Mouse (Mus musculus): ENCODE measurements around the gene Psmd1. TPM values are rescaled to one million over a fixed set of nuclear protein-coding genes. Genes with fewer than 3 reads are reported as not detected.
A peak's percentile ranks its signal among the peaks of the same experiment; 100 is the strongest.

Gene Psmd1
- polyA plus RNA-seq, 1 experiment from 2014 or later, result 198 TPM

GRCm38 (mm10) chr1:86040817-86041216 lies 23.4 kb upstream of the Psmd1 start:
- Histone ChIP-seq H3K4me1 (ENCODE audit: control insufficient read depth, insufficient read depth, low read length) (no peaks in the 10 kb centered on the region), H3K27me3 (ENCODE audit: control insufficient read depth, insufficient read depth, low read depth, low read length) (peaks cover 8% of the 10 kb centered on the region), H3K9me3 (replicated peaks; ENCODE audit: control insufficient read depth, low read length, poor library complexity, severe bottlenecking) (peaks cover 8% of the 10 kb centered on the region; the same call in 1 of the 2 replicates), H3K4me3 (ENCODE audit: low read depth, low read length) (no peak overlapping the region), H3K4me2 (ENCODE audit: low read length) (no peak overlapping the region), H3K27ac (ENCODE audit: low read length) (no peak overlapping the region), H3K9ac (ENCODE audit: low read depth, low read length) (no peak overlapping the region), H3K36me3 (ENCODE audit: control insufficient read depth, insufficient read depth, low read length) (no peaks in the 10 kb centered on the region)
- no peak for ATAC-seq
- 96% methylated on average over 3 of the region's 3 CpGs for WGBS

DNA sequence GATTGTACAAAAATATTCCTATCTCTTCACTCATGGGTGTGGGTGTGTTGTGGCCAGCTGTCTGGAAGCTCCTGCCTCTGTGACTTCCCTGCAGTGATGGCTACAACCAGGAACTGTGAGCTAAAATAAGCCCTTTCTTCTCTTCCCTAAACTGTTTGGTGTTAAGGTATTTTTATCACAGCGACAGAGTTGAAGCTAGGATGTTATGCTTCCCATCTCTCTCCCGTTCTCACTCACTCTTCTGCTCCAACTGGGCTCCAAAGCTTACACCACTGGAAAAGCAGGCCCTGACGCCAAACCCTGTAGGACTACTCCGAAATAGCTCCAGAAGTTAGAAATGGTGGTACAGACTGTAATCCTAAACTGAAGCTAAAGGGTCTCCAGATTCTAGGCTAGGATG lies 19.1 kb upstream of the Psmd1 start:
- Histone ChIP-seq H3K4me3 (ENCODE audit: low read depth, low read length) (no peak overlapping the region), H3K9ac (ENCODE audit: low read depth, low read length) (no peak overlapping the region)
- ATAC-seq, result no peak

GRCm38 (mm10) chr1:86045848-86046805 lies 18.1 kb upstream of the Psmd1 start, which contains the start of gene 2810459M11Rik:
Gene 2810459M11Rik, plus strand, starts transcription at chr1:86045863.
- Histone ChIP-seq H3K36me3 (ENCODE audit: control insufficient read depth, insufficient read depth, low read length) (no peaks in the 10 kb centered on the region), H3K27ac (ENCODE audit: low read length) (peak within 1 kb of the TSS; percentile 45), H3K4me1 (ENCODE audit: control insufficient read depth, insufficient read depth, low read length) (peaks cover 12% of the 10 kb centered on the region), H3K27me3 (ENCODE audit: control insufficient read depth, insufficient read depth, low read depth, low read length) (peaks cover 23% of the 10 kb centered on the region), H3K9me3 (replicated peaks; ENCODE audit: control insufficient read depth, low read length, poor library complexity, severe bottlenecking) (peaks cover 8% of the 10 kb centered on the region; the same call in 1 of the 2 replicates), H3K4me3 (ENCODE audit: low read depth, low read length) (peak within 1 kb of the TSS; percentile 69), H3K4me2 (ENCODE audit: low read length) (peak within 1 kb of the TSS; percentile 91), H3K9ac (ENCODE audit: low read depth, low read length) (peak within 1 kb of the TSS; percentile 79)
- WGBS, result under 1% methylated on average over 98 of the region's 110 CpGs
- peak; percentile 84 for ATAC-seq

More for the DNA sequence above, 19.1 kb upstream of the Psmd1 start:
- Histone ChIP-seq H3K36me3 (ENCODE audit: control insufficient read depth, insufficient read depth, low read length) (no peaks in the 10 kb centered on the region), H3K27me3 (ENCODE audit: control insufficient read depth, insufficient read depth, low read depth, low read length) (peaks cover 23% of the 10 kb centered on the region), H3K4me1 (ENCODE audit: control insufficient read depth, insufficient read depth, low read length) (peaks cover 12% of the 10 kb centered on the region), H3K9me3 (replicated peaks; ENCODE audit: control insufficient read depth, low read length, poor library complexity, severe bottlenecking) (peaks cover 8% of the 10 kb centered on the region; the same call in 1 of the 2 replicates), H3K4me2 (ENCODE audit: low read length) (peak overlapping the region; percentile 91; the same call in 1 of the 2 replicates), H3K27ac (ENCODE audit: low read length) (no peak overlapping the region)
- WGBS, result 61% methylated on average over 4 of the region's 4 CpGs

DNA sequence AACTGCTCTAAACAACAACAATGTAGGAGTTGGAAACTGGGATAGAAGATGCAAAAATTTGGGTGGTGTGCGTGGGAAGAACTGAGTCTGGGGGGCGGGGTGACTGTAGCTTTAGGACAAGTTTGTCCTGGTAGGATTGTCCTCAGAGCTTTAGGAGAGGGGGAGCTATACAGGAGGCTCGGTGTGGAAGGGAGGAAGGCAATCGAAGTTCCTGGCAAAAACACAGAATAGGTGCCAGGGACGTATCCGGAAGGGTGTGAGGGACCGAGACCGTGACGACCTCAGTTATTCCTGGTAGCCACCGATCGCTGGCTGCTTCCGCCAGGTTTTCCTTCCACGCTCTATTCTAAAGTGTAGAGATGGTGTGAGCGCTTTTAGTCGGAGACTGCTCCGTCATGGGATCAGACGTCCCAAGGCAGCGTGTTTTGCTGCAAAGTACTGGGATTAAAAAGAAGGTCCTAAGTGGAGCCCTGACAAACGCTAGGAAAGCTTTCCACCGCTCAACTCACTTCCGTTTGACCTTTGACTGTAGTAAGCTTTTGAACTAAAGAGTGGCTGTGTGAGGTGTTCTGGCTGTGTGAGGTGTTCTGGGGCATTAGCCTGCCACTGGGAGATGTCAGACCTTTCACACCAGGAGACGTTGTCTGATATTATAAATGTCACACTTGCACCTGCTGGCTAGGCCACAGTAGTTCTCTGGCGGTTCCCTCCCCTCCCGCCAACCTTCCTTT lies 17.2 kb upstream of the Psmd1 start:
- Histone ChIP-seq H3K9me3 (replicated peaks; ENCODE audit: control insufficient read depth, low read length, poor library complexity, severe bottlenecking) (0 out of 2 replicates have a peak, but pooled peaks cover 2% of the 10 kb centered on the region), H3K27me3 (ENCODE audit: control insufficient read depth, insufficient read depth, low read depth, low read length) (peaks cover 23% of the 10 kb centered on the region), H3K27ac (ENCODE audit: low read length) (no peak overlapping the region), H3K4me3 (ENCODE audit: low read depth, low read length) (peak overlapping the region; percentile 69), H3K36me3 (ENCODE audit: control insufficient read depth, insufficient read depth, low read length) (no peaks in the 10 kb centered on the region), H3K9ac (ENCODE audit: low read depth, low read length) (peak overlapping the region; percentile 79; the same call in 1 of the 2 replicates), H3K4me2 (ENCODE audit: low read length) (peak overlapping the region; percentile 91), H3K4me1 (ENCODE audit: control insufficient read depth, insufficient read depth, low read length) (peaks cover 12% of the 10 kb centered on the region)
- ATAC-seq, result peak; percentile 12; the same call in 1 of the 2 replicates
- WGBS, result 5% methylated on average over 24 of the region's 24 CpGs

GRCm38 (mm10) chr1:86048231-86048630 lies 16.0 kb upstream of the Psmd1 start:
- ATAC-seq, result no peak
- Histone ChIP-seq H3K4me2 (ENCODE audit: low read length) (peak overlapping the region; percentile 20; the same call in 1 of the 2 replicates), H3K27ac (ENCODE audit: low read length) (no peak overlapping the region), H3K36me3 (ENCODE audit: control insufficient read depth, insufficient read depth, low read length) (no peaks in the 10 kb centered on the region), H3K9ac (ENCODE audit: low read depth, low read length) (no peak overlapping the region), H3K4me1 (ENCODE audit: control insufficient read depth, insufficient read depth, low read length) (peaks cover 12% of the 10 kb centered on the region), H3K27me3 (ENCODE audit: control insufficient read depth, insufficient read depth, low read depth, low read length) (peaks cover 23% of the 10 kb centered on the region), H3K9me3 (replicated peaks; ENCODE audit: control insufficient read depth, low read length, poor library complexity, severe bottlenecking) (no peaks in the 10 kb centered on the region), H3K4me3 (ENCODE audit: low read depth, low read length) (no peak overlapping the region)
- WGBS, result 80% methylated on average over 4 of the region's 4 CpGs

GRCm38 (mm10) chr1:86048744-86049143 lies 15.4 kb upstream of the Psmd1 start:
- H3K27ac ChIP-seq (ENCODE audit: low read length), result no peak overlapping the region
- no peaks in the 10 kb centered on the region for H3K36me3 ChIP-seq (ENCODE audit: control insufficient read depth, insufficient read depth, low read length)
- H3K4me2 ChIP-seq (ENCODE audit: low read length), result no peak overlapping the region
- H3K4me3 ChIP-seq (ENCODE audit: low read depth, low read length), result no peak overlapping the region
- no peak for ATAC-seq
- H3K4me1 ChIP-seq (ENCODE audit: control insufficient read depth, insufficient read depth, low read length), result peaks cover 12% of the 10 kb centered on the region
- no peak overlapping the region for H3K9ac ChIP-seq (ENCODE audit: low read depth, low read length)
- WGBS, result 82% methylated on average over 3 of the region's 3 CpGs
- peaks cover 23% of the 10 kb centered on the region for H3K27me3 ChIP-seq (ENCODE audit: control insufficient read depth, insufficient read depth, low read depth, low read length)
- no peaks in the 10 kb centered on the region for H3K9me3 ChIP-seq (replicated peaks; ENCODE audit: control insufficient read depth, low read length, poor library complexity, severe bottlenecking)

GRCm38 (mm10) chr1:86053198-86053921 lies 10.8 kb upstream of the Psmd1 start:
- Histone ChIP-seq H3K9ac (ENCODE audit: low read depth, low read length) (no peak overlapping the region), H3K4me2 (ENCODE audit: low read length) (no peak overlapping the region), H3K27ac (ENCODE audit: low read length) (peak overlapping the region; percentile 71), H3K4me3 (ENCODE audit: low read depth, low read length) (no peak overlapping the region), H3K4me1 (ENCODE audit: control insufficient read depth, insufficient read depth, low read length) (no peaks in the 10 kb centered on the region), H3K36me3 (ENCODE audit: control insufficient read depth, insufficient read depth, low read length) (no peaks in the 10 kb centered on the region), H3K9me3 (replicated peaks; ENCODE audit: control insufficient read depth, low read length, poor library complexity, severe bottlenecking) (no peaks in the 10 kb centered on the region), H3K27me3 (ENCODE audit: control insufficient read depth, insufficient read depth, low read depth, low read length) (peaks cover 7% of the 10 kb centered on the region)
- 74% methylated on average over 12 of the region's 12 CpGs for WGBS
- peak; percentile 76 for ATAC-seq

- no peaks in the 10 kb centered on the region for H3K27me3 ChIP-seq (ENCODE audit: control insufficient read depth, insufficient read depth, low read depth, low read length)
- H3K9me3 ChIP-seq (replicated peaks; ENCODE audit: control insufficient read depth, low read length, poor library complexity, severe bottlenecking), result no peaks in the 10 kb centered on the region
- no peak for ATAC-seq
- H3K4me2 ChIP-seq (ENCODE audit: low read length), result no peak overlapping the region
- WGBS, result 45% methylated on average over 3 of the region's 3 CpGs
- no peak overlapping the region for H3K9ac ChIP-seq (ENCODE audit: low read depth, low read length)
- H3K4me3 ChIP-seq (ENCODE audit: low read depth, low read length), result no peak overlapping the region
- no peaks in the 10 kb centered on the region for H3K36me3 ChIP-seq (ENCODE audit: control insufficient read depth, insufficient read depth, low read length)
- peaks cover 4% of the 10 kb centered on the region for H3K4me1 ChIP-seq (ENCODE audit: control insufficient read depth, insufficient read depth, low read length)
- H3K27ac ChIP-seq (ENCODE audit: low read length), result no peak overlapping the region
Observed at GRCm38 (mm10) chr1:86054943-86055342, 9.2 kb upstream of the Psmd1 start.
